Mouse (Mus musculus): ENCODE data around the gene Otogl. TPM values are rescaled to one million over a fixed set of nuclear protein-coding genes. Genes with fewer than 3 reads are reported as not detected.

The Otogl gene
- polyA plus RNA-seq, 1 experiment, result 0.02 TPM

DNA sequence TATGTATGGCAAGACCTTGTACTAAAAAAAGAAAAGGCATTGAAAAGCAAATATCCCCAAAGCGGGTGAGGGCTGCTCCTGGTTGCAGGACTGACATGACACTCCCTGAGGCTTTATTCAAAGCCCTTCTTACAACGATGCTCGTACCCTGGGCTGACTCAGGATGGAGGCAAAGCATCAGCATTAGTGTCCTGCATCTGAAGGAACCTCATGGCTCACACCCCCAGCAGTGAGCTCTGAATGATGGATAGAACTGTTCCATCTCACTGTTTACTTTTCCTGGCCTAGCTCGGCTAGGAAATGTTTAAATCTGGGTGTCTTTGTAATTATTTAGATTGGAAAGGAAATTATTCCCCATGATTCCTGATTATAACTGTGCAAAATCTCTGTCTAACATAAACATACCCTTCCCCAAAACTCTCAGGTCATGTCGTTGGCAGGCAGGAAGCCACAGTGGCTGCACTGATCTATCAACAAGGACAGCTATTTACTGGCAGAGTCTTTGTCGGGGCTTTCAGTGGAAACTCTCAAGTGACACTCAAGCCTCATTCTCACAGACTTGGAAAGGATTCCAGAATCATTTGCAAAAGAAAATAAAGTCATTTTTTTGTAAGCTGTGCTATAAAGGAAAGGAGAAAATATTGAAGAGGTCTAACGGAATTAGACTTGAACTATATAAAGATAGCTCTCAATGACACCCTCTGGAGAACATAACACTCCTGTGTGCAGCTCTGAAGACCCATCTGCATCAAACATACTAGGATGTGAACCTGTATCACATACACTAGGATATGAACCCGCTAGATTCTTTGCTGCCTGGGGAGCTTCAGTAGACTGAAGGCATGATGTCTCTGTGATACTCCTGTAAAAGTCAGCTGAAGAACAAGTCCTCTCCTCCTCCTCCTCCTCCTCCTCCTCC lies 17.0 kb downstream of the Otogl start:
- no peaks in the 10 kb centered on the region for H3K4me1 ChIP-seq (ENCODE audit: control insufficient read depth, insufficient read depth, low read length)
- no peak for TF ChIP-seq CTCF (conservative IDR thresholded peaks at IDR 0.05; ENCODE audit: insufficient read depth, insufficient read length, low read depth, low read length)
- no peak for TF ChIP-seq POLR2A (IDR thresholded peaks at IDR 0.05; ENCODE audit: low read depth, low read length)
- no peaks in the 10 kb centered on the region for H3K27me3 ChIP-seq (replicated peaks; ENCODE audit: control insufficient read depth, insufficient read depth, low read length)
- WGBS, result 54% methylated on average over 8 of the region's 8 CpGs
- no peak overlapping the region for H3K4me3 ChIP-seq (ENCODE audit: insufficient read depth, low read depth, low read length)
- no peak overlapping the region for H3K27ac ChIP-seq (ENCODE audit: insufficient read depth, low read depth, low read length)
- DNase-seq, result no peak
- H3K36me3 ChIP-seq (ENCODE audit: control insufficient read depth, insufficient read depth, low read length), result no peaks in the 10 kb centered on the region

DNA sequence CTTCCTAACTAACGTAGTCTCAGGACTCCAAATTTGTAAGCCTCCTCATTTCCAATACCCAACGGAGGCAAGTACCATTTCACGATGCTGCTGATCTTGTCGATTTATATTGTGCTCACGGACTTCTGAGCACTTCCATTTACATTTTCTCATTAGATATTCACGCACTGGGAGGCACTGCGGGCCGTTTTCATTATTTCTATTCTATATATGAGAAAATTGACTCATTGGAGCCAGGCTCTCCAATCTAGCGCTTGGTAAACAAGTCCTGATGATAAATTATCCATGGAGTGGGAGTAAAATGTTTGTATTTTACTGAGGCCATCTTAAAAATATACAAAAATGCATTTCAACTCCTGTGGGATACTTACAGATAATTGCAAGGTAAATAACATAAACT lies 21.5 kb downstream of the Otogl start:
- no peaks in the 10 kb centered on the region for H3K4me1 ChIP-seq (ENCODE audit: control insufficient read depth, insufficient read depth, low read length)
- no peak for DNase-seq
- no peak for TF ChIP-seq CTCF (conservative IDR thresholded peaks at IDR 0.05; ENCODE audit: insufficient read depth, insufficient read length, low read depth, low read length)
- no peak for TF ChIP-seq POLR2A (IDR thresholded peaks at IDR 0.05; ENCODE audit: low read depth, low read length)
- H3K4me3 ChIP-seq (ENCODE audit: insufficient read depth, low read depth, low read length), result no peak overlapping the region
- 88% methylated on average over 9 of the region's 9 CpGs for WGBS
- H3K27ac ChIP-seq (ENCODE audit: insufficient read depth, low read depth, low read length), result no peak overlapping the region
- no peaks in the 10 kb centered on the region for H3K36me3 ChIP-seq (ENCODE audit: control insufficient read depth, insufficient read depth, low read length)
- H3K27me3 ChIP-seq (replicated peaks; ENCODE audit: control insufficient read depth, insufficient read depth, low read length), result no peaks in the 10 kb centered on the region

DNA sequence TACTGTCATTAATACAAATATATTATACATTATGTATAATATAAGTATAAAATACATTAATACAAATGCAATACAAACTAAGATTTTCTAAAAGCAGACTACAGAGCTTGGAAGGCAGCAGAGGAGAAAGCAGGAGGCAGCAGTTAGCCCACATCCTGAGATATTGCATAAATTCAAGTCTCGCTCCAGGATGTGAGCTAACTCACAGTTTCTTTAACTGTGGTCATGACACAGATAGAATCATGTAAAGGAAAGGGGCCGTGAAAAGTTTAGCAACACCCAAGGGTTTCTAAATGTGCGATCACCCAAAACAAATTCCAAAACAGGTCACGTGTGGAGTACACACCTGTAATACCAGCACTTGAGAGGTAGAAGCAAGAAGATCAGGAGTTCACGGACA lies 39.4 kb downstream of the Otogl start:
- H3K27ac ChIP-seq (ENCODE audit: insufficient read depth, low read depth, low read length), result no peak overlapping the region
- no peaks in the 10 kb centered on the region for H3K4me1 ChIP-seq (ENCODE audit: control insufficient read depth, insufficient read depth, low read length)
- no peak for TF ChIP-seq CTCF (conservative IDR thresholded peaks at IDR 0.05; ENCODE audit: insufficient read depth, insufficient read length, low read depth, low read length)
- no peak for TF ChIP-seq POLR2A (IDR thresholded peaks at IDR 0.05; ENCODE audit: low read depth, low read length)
- H3K4me3 ChIP-seq (ENCODE audit: insufficient read depth, low read depth, low read length), result no peak overlapping the region
- no peak for DNase-seq
- no peaks in the 10 kb centered on the region for H3K27me3 ChIP-seq (replicated peaks; ENCODE audit: control insufficient read depth, insufficient read depth, low read length)
- WGBS, result 73% methylated on average over 5 of the region's 5 CpGs
- H3K36me3 ChIP-seq (ENCODE audit: control insufficient read depth, insufficient read depth, low read length), result no peaks in the 10 kb centered on the region

DNA sequence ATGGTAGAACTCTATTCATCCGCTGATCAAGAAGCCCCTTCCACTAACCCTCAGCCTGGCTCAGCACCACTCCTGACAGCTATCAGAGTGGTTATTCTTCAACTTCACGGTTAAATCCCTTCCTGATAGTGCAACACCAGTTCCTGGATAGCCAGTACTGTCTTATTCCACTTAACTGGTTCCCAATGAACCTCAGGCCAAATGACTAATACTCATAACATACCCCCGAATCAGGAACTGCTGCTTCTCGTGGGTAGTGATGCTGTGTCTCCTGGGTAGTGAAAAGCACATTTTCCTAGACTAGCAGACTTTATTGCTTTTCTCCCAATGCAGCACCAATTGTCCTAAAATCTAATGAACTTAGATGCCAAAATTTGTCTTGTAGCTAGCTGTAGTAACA lies 39.8 kb downstream of the Otogl start:
- Histone ChIP-seq H3K36me3 (ENCODE audit: control insufficient read depth, insufficient read depth, low read length) (no peaks in the 10 kb centered on the region), H3K4me1 (ENCODE audit: control insufficient read depth, insufficient read depth, low read length) (no peaks in the 10 kb centered on the region), H3K4me3 (ENCODE audit: insufficient read depth, low read depth, low read length) (no peak overlapping the region), H3K27ac (ENCODE audit: insufficient read depth, low read depth, low read length) (no peak overlapping the region), H3K27me3 (replicated peaks; ENCODE audit: control insufficient read depth, insufficient read depth, low read length) (no peaks in the 10 kb centered on the region)
- TF ChIP-seq POLR2A (IDR thresholded peaks at IDR 0.05; ENCODE audit: low read depth, low read length), result no peak
- TF ChIP-seq CTCF (conservative IDR thresholded peaks at IDR 0.05; ENCODE audit: insufficient read depth, insufficient read length, low read depth, low read length), result no peak
- WGBS, result 78% methylated on average over 4 of the region's 4 CpGs
- DNase-seq, result no peak

DNA sequence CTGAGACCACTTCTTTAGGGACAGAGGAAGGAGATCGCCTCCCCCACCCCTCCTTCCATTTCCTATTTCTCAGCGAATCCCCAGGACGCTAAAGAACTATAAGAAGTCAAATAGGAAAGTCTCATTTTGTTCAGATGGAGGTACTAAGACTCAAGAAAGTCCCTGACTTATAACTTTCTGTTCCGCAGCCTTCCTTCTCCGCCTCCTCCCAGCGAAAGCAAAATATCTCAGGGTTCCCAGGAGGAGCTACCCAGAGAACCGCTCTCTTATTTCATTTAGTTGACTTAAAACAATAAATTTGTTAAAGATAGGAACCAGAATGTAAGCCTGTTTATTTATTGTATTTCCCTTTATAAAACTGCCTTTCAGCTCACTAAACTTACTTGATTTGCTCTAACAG lies 41.4 kb downstream of the Otogl start:
- DNase-seq, result no peak
- Histone ChIP-seq H3K4me3 (ENCODE audit: insufficient read depth, low read depth, low read length) (no peak overlapping the region), H3K27me3 (replicated peaks; ENCODE audit: control insufficient read depth, insufficient read depth, low read length) (no peaks in the 10 kb centered on the region), H3K27ac (ENCODE audit: insufficient read depth, low read depth, low read length) (no peak overlapping the region), H3K36me3 (ENCODE audit: control insufficient read depth, insufficient read depth, low read length) (no peaks in the 10 kb centered on the region), H3K4me1 (ENCODE audit: control insufficient read depth, insufficient read depth, low read length) (no peaks in the 10 kb centered on the region)
- WGBS, result 33% methylated on average over 7 of the region's 7 CpGs
- TF ChIP-seq CTCF (conservative IDR thresholded peaks at IDR 0.05; ENCODE audit: insufficient read depth, insufficient read length, low read depth, low read length) (no peak), POLR2A (IDR thresholded peaks at IDR 0.05; ENCODE audit: low read depth, low read length) (no peak)

DNA sequence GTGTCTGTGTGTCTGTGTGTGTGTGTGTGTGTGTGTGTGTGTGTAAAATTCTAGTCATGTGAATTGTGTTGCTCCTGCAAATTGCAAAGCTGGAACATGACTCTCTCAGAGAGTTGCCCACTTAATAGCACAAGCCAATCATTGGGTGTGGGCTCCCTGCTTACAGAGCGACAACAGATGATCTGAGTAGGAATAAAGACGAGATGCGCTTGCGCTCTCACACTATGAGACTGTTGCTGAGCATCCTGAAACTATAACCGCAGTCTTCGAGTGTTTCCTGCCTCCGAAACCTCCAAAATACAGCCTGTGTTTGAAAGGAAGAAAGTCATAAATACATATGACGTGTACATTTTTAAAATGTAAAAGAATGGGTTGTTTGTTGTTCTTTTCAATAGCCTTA lies 43.0 kb downstream of the Otogl start:
- WGBS, result 91% methylated on average over 8 of the region's 8 CpGs
- H3K27ac ChIP-seq (ENCODE audit: insufficient read depth, low read depth, low read length), result no peak overlapping the region
- no peak for DNase-seq
- no peaks in the 10 kb centered on the region for H3K27me3 ChIP-seq (replicated peaks; ENCODE audit: control insufficient read depth, insufficient read depth, low read length)
- H3K36me3 ChIP-seq (ENCODE audit: control insufficient read depth, insufficient read depth, low read length), result no peaks in the 10 kb centered on the region
- H3K4me3 ChIP-seq (ENCODE audit: insufficient read depth, low read depth, low read length), result no peak overlapping the region
- no peak for TF ChIP-seq CTCF (conservative IDR thresholded peaks at IDR 0.05; ENCODE audit: insufficient read depth, insufficient read length, low read depth, low read length)
- no peak for TF ChIP-seq POLR2A (IDR thresholded peaks at IDR 0.05; ENCODE audit: low read depth, low read length)
- no peaks in the 10 kb centered on the region for H3K4me1 ChIP-seq (ENCODE audit: control insufficient read depth, insufficient read depth, low read length)

DNA sequence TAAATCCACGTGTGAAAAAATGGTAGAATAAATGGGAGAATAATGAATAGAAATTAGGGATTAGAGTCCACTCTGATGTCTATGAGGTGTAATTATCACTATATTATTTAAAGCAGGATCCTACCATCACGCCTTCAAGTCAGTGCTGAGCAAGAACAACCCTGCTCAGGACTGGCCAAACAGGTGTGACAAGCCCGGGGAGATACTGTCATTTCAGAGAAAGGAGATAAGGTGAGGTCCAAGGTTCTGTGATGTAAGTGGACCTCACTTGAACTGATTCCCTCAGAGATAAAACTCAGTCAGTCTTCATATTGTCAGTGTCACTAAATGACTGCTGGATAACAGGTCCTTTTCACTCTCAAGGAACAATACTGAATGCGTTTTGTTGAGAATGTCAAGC lies 44.5 kb downstream of the Otogl start:
- WGBS, result 86% methylated on average over 4 of the region's 4 CpGs
- no peak overlapping the region for H3K27ac ChIP-seq (ENCODE audit: insufficient read depth, low read depth, low read length)
- no peak overlapping the region for H3K4me3 ChIP-seq (ENCODE audit: insufficient read depth, low read depth, low read length)
- H3K4me1 ChIP-seq (ENCODE audit: control insufficient read depth, insufficient read depth, low read length), result no peaks in the 10 kb centered on the region
- H3K27me3 ChIP-seq (replicated peaks; ENCODE audit: control insufficient read depth, insufficient read depth, low read length), result no peaks in the 10 kb centered on the region
- DNase-seq, result no peak
- TF ChIP-seq CTCF (conservative IDR thresholded peaks at IDR 0.05; ENCODE audit: insufficient read depth, insufficient read length, low read depth, low read length) (no peak), POLR2A (IDR thresholded peaks at IDR 0.05; ENCODE audit: low read depth, low read length) (no peak)
- H3K36me3 ChIP-seq (ENCODE audit: control insufficient read depth, insufficient read depth, low read length), result no peaks in the 10 kb centered on the region

All from kidney, adult 2 months (tissue).